Mouse (Mus musculus) stomach, embryonic 16.5 days (tissue): Measurements from ENCODE around the gene Ppfibp1. TPM values are rescaled to one million over a fixed set of nuclear protein-coding genes. Genes with fewer than 3 reads are reported as not detected.

Experiments used
- ATAC-seq: fragments of 200-750 bp; cut with Nextera tagmentation; 2 replicates; pipeline ENCODE4 v1.8.0; 2017; ENCODE audit warnings: moderate number of reproducible peaks, moderate TSS enrichment; ENCODE audit not compliant: insufficient read depth, low FRiP score
- H3K27ac ChIP-seq: fragments of 300-500 bp; sonication (generic); 2 replicates; pipeline ENCODE4 v1.5.1; 2014; ENCODE audit warnings: low read length
- H3K27me3 ChIP-seq: fragments of 300-500 bp; sonication (generic); 2 replicates; pipeline ENCODE4 v1.6.1; 2014; ENCODE audit warnings: low read length, control low read depth, mixed read lengths; ENCODE audit not compliant: control insufficient read depth, insufficient read depth
- H3K36me3 ChIP-seq: fragments of 300-500 bp; sonication (generic); 2 replicates; pipeline ENCODE4 v1.6.1; 2014; ENCODE audit warnings: low read length; ENCODE audit not compliant: control insufficient read depth, insufficient read depth
- H3K4me1 ChIP-seq: fragments of 300-500 bp; sonication (generic); 2 replicates; pipeline ENCODE4 v1.6.1; 2014; ENCODE audit warnings: low read length, control low read depth, mixed read lengths; ENCODE audit not compliant: control insufficient read depth, insufficient read depth
- H3K4me2 ChIP-seq: fragments of 300-500 bp; sonication (generic); 2 replicates; pipeline ENCODE4 v1.6.1; 2014; ENCODE audit warnings: low read depth, low read length, mixed read lengths
- H3K4me3 ChIP-seq: fragments of 300-500 bp; sonication (generic); replicated peaks from 2 replicates; pipeline ENCODE4 v1.5.1; 2014; ENCODE audit warnings: mild to moderate bottlenecking, low read length
- H3K9ac ChIP-seq: fragments of 300-500 bp; sonication (generic); 2 replicates; pipeline ENCODE4 v1.6.1; 2014; ENCODE audit warnings: low read length
- H3K9me3 ChIP-seq: fragments of 300-500 bp; sonication (generic); replicated peaks from 2 replicates; pipeline ENCODE4 v1.6.1; 2016; ENCODE audit warnings: low read length, control low read depth; ENCODE audit not compliant: control insufficient read depth
- WGBS: fragments of 180-500 bp; shearing (Covaris S2); extraction: QIAGEN DNeasy Blood & Tissue Kit; methylation state at CpG from one replicate; pipeline ENCODE4 v1.1.7; 2014; 5-methylcytosine and 5-hydroxymethylcytosine counted together
- polyA plus RNA-seq: library from polyadenylated mRNA; unstranded; fragments of >200 nt; fragmentation: Nextera tagmentation; extraction: Ambion mirVana; gene quantifications from 2 replicates; pipeline ENCODE4 v1.2.1, GENCODE M21; 2015

The Ppfibp1 gene
- polyA plus RNA-seq, 1 experiment from 2014 or later, result 51.4 TPM

DNA sequence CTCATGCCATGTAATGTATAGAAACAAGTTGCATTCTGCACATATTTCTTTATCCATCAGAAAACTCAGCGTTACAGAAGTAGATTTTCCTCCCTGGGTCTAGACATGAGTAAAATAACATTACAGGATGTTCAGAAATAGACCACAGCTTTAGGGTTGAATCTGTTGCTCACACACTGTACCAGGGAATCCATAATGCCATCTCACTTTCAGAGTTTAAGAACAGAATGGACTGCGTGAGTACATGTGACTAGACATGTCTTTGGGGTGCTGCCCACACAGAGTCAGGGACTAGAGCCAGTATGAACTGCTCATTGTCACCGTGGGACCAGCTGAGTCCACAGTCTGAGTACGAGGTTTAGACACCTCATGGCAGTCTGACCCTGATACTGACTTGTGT is 110.4 kb downstream of the Ppfibp1 start:
- H3K27me3 ChIP-seq, result no peaks in the 10 kb centered on the region
- no peaks in the 10 kb centered on the region for H3K9me3 ChIP-seq
- no peak overlapping the region for H3K4me2 ChIP-seq
- H3K9ac ChIP-seq, result no peak overlapping the region
- no peaks in the 10 kb centered on the region for H3K4me1 ChIP-seq
- no peak overlapping the region for H3K27ac ChIP-seq
- no peak overlapping the region for H3K4me3 ChIP-seq
- no peak for ATAC-seq
- WGBS, result 89% methylated on average over 4 of the region's 4 CpGs
- no peaks in the 10 kb centered on the region for H3K36me3 ChIP-seq

GRCm38 (mm10) chr6:146999302-146999701 is 111.0 kb downstream of the Ppfibp1 start:
- Histone ChIP-seq H3K36me3 (no peaks in the 10 kb centered on the region; the same call in 1 of the 2 replicates), H3K4me3 (no peak overlapping the region), H3K9ac (no peak overlapping the region), H3K27me3 (no peaks in the 10 kb centered on the region), H3K9me3 (no peaks in the 10 kb centered on the region), H3K4me2 (no peak overlapping the region), H3K4me1 (no peaks in the 10 kb centered on the region), H3K27ac (no peak overlapping the region)
- no peak for ATAC-seq
- 78% methylated on average over 9 of the region's 9 CpGs for WGBS

DNA sequence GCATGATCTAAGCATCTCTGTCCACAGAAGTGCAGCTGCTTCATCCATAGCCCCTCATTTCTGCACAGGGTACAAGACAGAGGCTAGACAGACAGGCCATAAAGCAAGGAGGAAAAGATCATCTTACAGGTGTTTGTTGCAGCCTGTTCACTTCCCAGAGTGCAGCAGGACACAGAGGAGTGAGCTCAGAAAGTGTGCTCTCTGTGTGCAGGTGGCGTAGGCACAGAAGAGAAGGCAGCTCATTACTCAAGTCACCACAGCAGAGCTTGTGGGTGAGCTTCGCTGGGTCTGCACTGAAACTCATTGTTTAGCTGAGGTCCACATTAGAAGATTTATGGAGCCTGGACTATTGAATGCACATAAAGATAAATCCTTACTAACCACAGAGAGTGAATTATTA is 111.5 kb downstream of the Ppfibp1 start:
- no peak overlapping the region for H3K4me3 ChIP-seq
- H3K27me3 ChIP-seq, result no peaks in the 10 kb centered on the region
- H3K36me3 ChIP-seq, result no peaks in the 10 kb centered on the region; the same call in 1 of the 2 replicates
- ATAC-seq, result no peak
- H3K9me3 ChIP-seq, result no peaks in the 10 kb centered on the region
- WGBS, result 52% methylated on average over 2 of the region's 2 CpGs
- no peak overlapping the region for H3K4me2 ChIP-seq
- no peak overlapping the region for H3K27ac ChIP-seq
- no peak overlapping the region for H3K9ac ChIP-seq
- H3K4me1 ChIP-seq, result no peaks in the 10 kb centered on the region

DNA sequence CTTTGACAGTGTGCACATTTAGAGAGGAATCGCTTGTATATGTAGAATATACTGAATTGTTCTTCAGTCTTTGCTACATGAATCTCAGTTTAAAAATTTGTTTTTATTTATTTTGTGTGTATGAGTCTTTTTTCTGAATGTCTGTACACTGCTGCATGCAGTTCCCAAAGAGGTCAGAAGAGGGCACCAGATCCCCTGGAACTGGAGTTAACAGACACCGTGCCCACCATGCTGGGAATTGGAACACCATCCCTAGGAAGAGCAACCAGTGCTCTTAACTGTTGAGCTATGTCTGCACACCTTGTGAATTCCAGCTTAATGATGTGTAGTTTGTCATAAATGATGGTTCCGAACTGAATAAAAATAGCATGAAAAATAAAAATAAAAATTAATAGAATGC is 119.9 kb downstream of the Ppfibp1 start:
- WGBS, result 66% methylated on average over 3 of the region's 3 CpGs
- Histone ChIP-seq H3K4me1 (no peaks in the 10 kb centered on the region), H3K4me2 (no peak overlapping the region), H3K27me3 (no peaks in the 10 kb centered on the region), H3K27ac (no peak overlapping the region), H3K9me3 (no peaks in the 10 kb centered on the region), H3K4me3 (no peak overlapping the region), H3K36me3 (peaks cover 7% of the 10 kb centered on the region), H3K9ac (no peak overlapping the region)
- ATAC-seq, result no peak

- Histone ChIP-seq H3K27ac (peak overlapping the region; percentile 53; the same call in 1 of the 2 replicates), H3K9ac (no peak overlapping the region), H3K27me3 (no peaks in the 10 kb centered on the region), H3K4me2 (no peak overlapping the region), H3K4me1 (no peaks in the 10 kb centered on the region), H3K4me3 (no peak overlapping the region), H3K36me3 (peaks cover 7% of the 10 kb centered on the region), H3K9me3 (no peaks in the 10 kb centered on the region)
- 65% methylated on average over 6 of the region's 6 CpGs for WGBS
- no peak for ATAC-seq
These were observed 122.1 kb downstream of the Ppfibp1 start for GRCm38 (mm10) chr6:147010358-147010757.

DNA sequence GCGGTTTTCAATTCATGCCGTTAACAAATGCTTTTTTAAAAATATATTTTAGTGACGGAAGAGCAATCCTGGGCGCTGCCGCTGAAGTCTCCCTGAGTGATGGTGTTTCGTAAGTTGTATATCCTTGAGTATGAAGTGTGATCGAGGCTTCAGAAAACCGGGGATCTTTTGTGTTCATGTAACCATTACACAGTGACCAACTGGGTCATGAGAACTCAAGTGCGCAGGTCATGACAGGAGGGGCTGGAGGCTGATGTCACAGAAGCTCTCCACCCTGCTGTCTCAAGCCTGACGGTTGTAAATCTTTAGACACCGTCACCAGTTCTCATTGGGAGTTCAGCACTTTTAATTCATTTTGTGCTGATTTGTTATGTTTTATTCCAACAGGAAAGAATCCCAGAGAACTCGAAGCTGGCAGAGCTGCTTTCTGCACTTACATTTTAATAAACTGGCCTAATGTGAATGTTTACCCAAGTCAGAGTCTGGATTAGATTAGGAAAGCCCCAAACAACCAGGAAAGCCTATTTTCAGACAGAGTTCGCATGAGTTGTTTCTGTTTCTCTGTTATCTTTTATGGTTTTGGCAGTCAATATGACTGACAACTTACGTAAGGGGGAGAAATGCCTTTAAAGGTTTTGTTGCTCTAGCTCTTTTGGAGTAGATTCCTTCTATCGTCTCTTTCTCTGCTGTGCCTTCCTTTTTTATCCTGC is 122.7 kb downstream of the Ppfibp1 start:
- no peak overlapping the region for H3K4me2 ChIP-seq
- H3K36me3 ChIP-seq, result peaks cover 7% of the 10 kb centered on the region
- H3K27me3 ChIP-seq, result no peaks in the 10 kb centered on the region
- H3K4me3 ChIP-seq, result no peak overlapping the region
- WGBS, result 76% methylated on average over 15 of the region's 15 CpGs
- H3K4me1 ChIP-seq, result no peaks in the 10 kb centered on the region
- no peak for ATAC-seq
- no peaks in the 10 kb centered on the region for H3K9me3 ChIP-seq
- peak overlapping the region; percentile 53; the same call in 1 of the 2 replicates for H3K27ac ChIP-seq
- H3K9ac ChIP-seq, result no peak overlapping the region

GRCm38 (mm10) chr6:147011555-147011954 is 123.3 kb downstream of the Ppfibp1 start:
- no peak for ATAC-seq
- Histone ChIP-seq H3K27me3 (no peaks in the 10 kb centered on the region), H3K9me3 (no peaks in the 10 kb centered on the region), H3K9ac (no peak overlapping the region), H3K27ac (0 out of 2 replicates have a peak overlapping the region, but pooled peaks have one; percentile 53), H3K4me3 (no peak overlapping the region), H3K4me1 (no peaks in the 10 kb centered on the region), H3K36me3 (peaks cover 5% of the 10 kb centered on the region), H3K4me2 (no peak overlapping the region)
- WGBS, result 68% methylated on average over 6 of the region's 6 CpGs

DNA sequence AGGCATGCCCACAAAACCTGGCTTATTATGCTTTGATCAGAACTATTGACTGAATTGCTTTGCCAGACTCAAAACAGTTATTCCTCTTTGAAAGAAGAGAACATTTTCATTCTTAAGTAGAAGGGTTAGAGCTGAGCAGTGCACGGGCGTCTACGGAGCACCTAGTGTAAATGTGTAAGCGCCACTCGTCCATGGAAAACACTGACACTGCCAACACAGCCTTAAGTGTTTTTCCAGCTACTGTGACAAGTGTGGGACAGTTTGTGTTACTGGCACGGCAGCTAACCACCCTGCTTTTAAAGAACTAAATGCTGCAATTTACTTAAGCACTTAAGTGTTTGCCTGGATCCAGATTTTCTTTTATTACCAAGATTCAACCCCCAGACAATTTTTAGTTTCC is 123.7 kb downstream of the Ppfibp1 start:
- H3K4me3 ChIP-seq, result no peak overlapping the region
- no peaks in the 10 kb centered on the region for H3K4me1 ChIP-seq
- H3K27ac ChIP-seq, result no peak overlapping the region
- no peak overlapping the region for H3K4me2 ChIP-seq
- no peaks in the 10 kb centered on the region for H3K9me3 ChIP-seq
- peaks cover under 1% of the 10 kb centered on the region; the same call in 1 of the 2 replicates for H3K36me3 ChIP-seq
- 84% methylated on average over 6 of the region's 6 CpGs for WGBS
- H3K27me3 ChIP-seq, result no peaks in the 10 kb centered on the region
- H3K9ac ChIP-seq, result no peak overlapping the region
- no peak for ATAC-seq

DNA sequence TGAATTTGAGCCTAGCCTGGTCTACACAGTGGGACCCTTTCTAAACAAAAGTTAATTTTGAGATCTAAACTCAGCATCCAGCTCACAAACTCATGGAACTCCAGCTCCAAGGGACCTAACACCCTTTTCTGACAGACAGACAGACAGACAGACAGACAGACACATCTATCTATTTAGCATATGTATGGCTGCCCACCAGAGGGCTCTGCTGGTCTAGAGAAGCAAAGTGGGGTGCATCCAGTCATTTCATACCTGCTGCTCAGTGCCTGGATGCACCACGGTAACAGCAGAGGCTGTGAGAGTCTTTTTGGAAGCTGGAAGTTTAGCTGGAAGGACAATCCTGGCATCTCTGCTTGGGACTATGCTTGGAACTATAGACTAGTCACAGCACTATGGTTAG is 125.3 kb downstream of the Ppfibp1 start:
- Histone ChIP-seq H3K4me3 (no peak overlapping the region), H3K9me3 (no peaks in the 10 kb centered on the region), H3K4me2 (no peak overlapping the region), H3K4me1 (no peaks in the 10 kb centered on the region), H3K27ac (no peak overlapping the region), H3K9ac (no peak overlapping the region), H3K27me3 (no peaks in the 10 kb centered on the region), H3K36me3 (no peaks in the 10 kb centered on the region; the same call in 1 of the 2 replicates)
- 90% methylated on average over 1 of the region's 1 CpGs for WGBS
- ATAC-seq, result no peak
